Mouse (Mus musculus) liver, adult 2 months (tissue): ENCODE results near the gene Slc25a24. TPM values are rescaled to one million over a fixed set of nuclear protein-coding genes. Genes with fewer than 3 reads are reported as not detected.

Experiments
- DNase-seq: peaks from one replicate; pipeline ENCODE4 v3.0.0-alpha.2; 2011; ENCODE audit warnings: low read depth, low spot score; ENCODE audit errors: extremely low read depth
- H3K27ac ChIP-seq: fragments of 200-500 bp; replicated peaks from 2 replicates; pipeline ENCODE4 v1.5.1; 2012; ENCODE audit warnings: low read depth, mild to moderate bottlenecking, control low read depth, inconsistent platforms, low read length; ENCODE audit not compliant: insufficient read depth
- H3K27me3 ChIP-seq: fragments of 200-500 bp; 2 replicates; pipeline ENCODE4 v1.6.1; 2012; ENCODE audit warnings: mild to moderate bottlenecking, moderate library complexity, low read length, inconsistent platforms; ENCODE audit not compliant: control insufficient read depth, insufficient read depth
- H3K36me3 ChIP-seq: fragments of 200-500 bp; 2 replicates; pipeline ENCODE4 v1.6.1; 2012; ENCODE audit warnings: low read length, inconsistent platforms; ENCODE audit not compliant: control insufficient read depth, insufficient read depth
- H3K4me1 ChIP-seq: fragments of 200-500 bp; 2 replicates; pipeline ENCODE4 v1.6.1; 2011; ENCODE audit warnings: low read length; ENCODE audit not compliant: control insufficient read depth, insufficient read depth
- H3K4me3 ChIP-seq: fragments of 200-500 bp; 2 replicates; pipeline ENCODE4 v1.5.1; 2011; ENCODE audit warnings: low read depth, mild to moderate bottlenecking, control low read depth, low read length, moderate library complexity; ENCODE audit not compliant: insufficient read depth
- H3K79me2 ChIP-seq: fragments of 200-500 bp; 2 replicates; pipeline ENCODE4 v1.6.1; 2012; ENCODE audit warnings: inconsistent platforms, mild to moderate bottlenecking, low read length, moderate library complexity; ENCODE audit not compliant: control insufficient read depth, insufficient read depth
- H3K9ac ChIP-seq: fragments of 200-500 bp; 2 replicates; pipeline ENCODE4 v1.6.1; 2012; ENCODE audit warnings: low read depth, mild to moderate bottlenecking, control low read depth, inconsistent platforms, low read length
- CTCF ChIP-seq: fragments of 200-500 bp; IDR thresholded peaks from 2 replicates; pipeline ENCODE4 v1.5.1; 2011; ENCODE audit warnings: low read depth, low read length, control low read depth
- POLR2A ChIP-seq: fragments of 200-500 bp; IDR thresholded peaks from 2 replicates; pipeline ENCODE4 v1.6.1; 2011; ENCODE audit warnings: low read length, control low read depth; ENCODE audit not compliant: insufficient read depth; ENCODE audit errors: extremely low read depth
- WGBS: fragments of 180-500 bp; shearing (Covaris S2); methylation state at CpG from one replicate; pipeline ENCODE4 v1.1.7; 2018; 5-methylcytosine and 5-hydroxymethylcytosine counted together
- polyA plus RNA-seq: library from polyadenylated mRNA; depleted of rRNA; stranded (reverse); fragments of >200 nt; gene quantifications from 2 replicates; pipeline ENCODE4 v1.2.3, GENCODE M21; 2012
- total RNA-seq: library from RNA; depleted of rRNA; stranded (reverse); fragments of >200 nt; gene quantifications from 2 replicates; pipeline ENCODE4 v1.2.3, GENCODE M21; 2014

Slc25a24 gene
- total and polyA plus RNA-seq, 2 experiments = 0.28 to 2.1 TPM

- H3K27me3 ChIP-seq = no peaks in the 10 kb centered on the region
- no peaks in the 10 kb centered on the region for H3K36me3 ChIP-seq
- no peak overlapping the region for H3K4me3 ChIP-seq
- no peaks in the 10 kb centered on the region for H3K79me2 ChIP-seq
- H3K27ac ChIP-seq = no peak overlapping the region
- DNase-seq = no peak
- no peak for TF ChIP-seq CTCF
- H3K4me1 ChIP-seq = no peaks in the 10 kb centered on the region
- WGBS = 79% methylated on average over 4 of the region's 4 CpGs
- H3K9ac ChIP-seq = no peak overlapping the region
Observed at GRCm38 (mm10) chr3:109132966-109133365, 10.0 kb downstream of the Slc25a24 start.

GRCm38 (mm10) chr3:109134036-109134435, 11.1 kb downstream of the Slc25a24 start:
- Histone ChIP-seq H3K4me3 (no peak overlapping the region), H3K36me3 (no peaks in the 10 kb centered on the region)
- TF ChIP-seq CTCF (no peak), POLR2A (no peak)

GRCm38 (mm10) chr3:109135352-109135751, 12.4 kb downstream of the Slc25a24 start:
- H3K27me3 ChIP-seq = no peaks in the 10 kb centered on the region
- H3K79me2 ChIP-seq = no peaks in the 10 kb centered on the region
- DNase-seq = no peak
- no peak overlapping the region for H3K9ac ChIP-seq
- H3K4me1 ChIP-seq = no peaks in the 10 kb centered on the region
- 78% methylated on average over 1 of the region's 1 CpGs for WGBS
- no peak for TF ChIP-seq CTCF
- TF ChIP-seq POLR2A = no peak
- no peak overlapping the region for H3K4me3 ChIP-seq
- no peaks in the 10 kb centered on the region for H3K36me3 ChIP-seq
- no peak overlapping the region for H3K27ac ChIP-seq

More at GRCm38 (mm10) chr3:109134036-109134435, 11.1 kb downstream of the Slc25a24 start:
- no peak for DNase-seq
- H3K27ac ChIP-seq = no peak overlapping the region
- no peaks in the 10 kb centered on the region for H3K27me3 ChIP-seq
- no peaks in the 10 kb centered on the region for H3K79me2 ChIP-seq
- H3K4me1 ChIP-seq = no peaks in the 10 kb centered on the region
- no peak overlapping the region for H3K9ac ChIP-seq
- 96% methylated on average over 15 of the region's 15 CpGs for WGBS

- TF ChIP-seq CTCF (no peak), POLR2A (no peak)
- 88% methylated on average over 4 of the region's 4 CpGs for WGBS
- no peaks in the 10 kb centered on the region for H3K27me3 ChIP-seq
- DNase-seq = no peak
- H3K79me2 ChIP-seq = no peaks in the 10 kb centered on the region
- H3K4me1 ChIP-seq = no peaks in the 10 kb centered on the region
- H3K4me3 ChIP-seq = no peak overlapping the region
- no peak overlapping the region for H3K9ac ChIP-seq
- no peak overlapping the region for H3K27ac ChIP-seq
- no peaks in the 10 kb centered on the region for H3K36me3 ChIP-seq
Observed at GRCm38 (mm10) chr3:109152561-109152960, 29.6 kb downstream of the Slc25a24 start.

GRCm38 (mm10) chr3:109153410-109153809, 30.5 kb downstream of the Slc25a24 start:
- no peaks in the 10 kb centered on the region for H3K79me2 ChIP-seq
- no peaks in the 10 kb centered on the region for H3K27me3 ChIP-seq
- no peak overlapping the region for H3K27ac ChIP-seq
- TF ChIP-seq CTCF (no peak), POLR2A (no peak)
- WGBS = 95% methylated on average over 6 of the region's 6 CpGs
- no peak overlapping the region for H3K4me3 ChIP-seq
- no peak overlapping the region for H3K9ac ChIP-seq
- no peaks in the 10 kb centered on the region for H3K4me1 ChIP-seq
- no peak for DNase-seq
- no peaks in the 10 kb centered on the region for H3K36me3 ChIP-seq

GRCm38 (mm10) chr3:109155926-109156669, 33.1 kb downstream of the Slc25a24 start:
- Histone ChIP-seq H3K27ac (no peak overlapping the region), H3K79me2 (no peaks in the 10 kb centered on the region), H3K4me1 (no peaks in the 10 kb centered on the region), H3K27me3 (no peaks in the 10 kb centered on the region), H3K4me3 (no peak overlapping the region), H3K9ac (no peak overlapping the region), H3K36me3 (no peaks in the 10 kb centered on the region; the same call in 1 of the 2 replicates)
- TF ChIP-seq CTCF (no peak), POLR2A (no peak)
- WGBS = 80% methylated on average over 4 of the region's 4 CpGs
- no peak for DNase-seq
